Mouse (Mus musculus): ENCODE data around the gene Pbrm1. TPM values are rescaled to one million over a fixed set of nuclear protein-coding genes. Genes with fewer than 3 reads are reported as not detected.

Pbrm1 gene
- polyA plus RNA-seq, 1 experiment from 2014 or later: 156 TPM

DNA sequence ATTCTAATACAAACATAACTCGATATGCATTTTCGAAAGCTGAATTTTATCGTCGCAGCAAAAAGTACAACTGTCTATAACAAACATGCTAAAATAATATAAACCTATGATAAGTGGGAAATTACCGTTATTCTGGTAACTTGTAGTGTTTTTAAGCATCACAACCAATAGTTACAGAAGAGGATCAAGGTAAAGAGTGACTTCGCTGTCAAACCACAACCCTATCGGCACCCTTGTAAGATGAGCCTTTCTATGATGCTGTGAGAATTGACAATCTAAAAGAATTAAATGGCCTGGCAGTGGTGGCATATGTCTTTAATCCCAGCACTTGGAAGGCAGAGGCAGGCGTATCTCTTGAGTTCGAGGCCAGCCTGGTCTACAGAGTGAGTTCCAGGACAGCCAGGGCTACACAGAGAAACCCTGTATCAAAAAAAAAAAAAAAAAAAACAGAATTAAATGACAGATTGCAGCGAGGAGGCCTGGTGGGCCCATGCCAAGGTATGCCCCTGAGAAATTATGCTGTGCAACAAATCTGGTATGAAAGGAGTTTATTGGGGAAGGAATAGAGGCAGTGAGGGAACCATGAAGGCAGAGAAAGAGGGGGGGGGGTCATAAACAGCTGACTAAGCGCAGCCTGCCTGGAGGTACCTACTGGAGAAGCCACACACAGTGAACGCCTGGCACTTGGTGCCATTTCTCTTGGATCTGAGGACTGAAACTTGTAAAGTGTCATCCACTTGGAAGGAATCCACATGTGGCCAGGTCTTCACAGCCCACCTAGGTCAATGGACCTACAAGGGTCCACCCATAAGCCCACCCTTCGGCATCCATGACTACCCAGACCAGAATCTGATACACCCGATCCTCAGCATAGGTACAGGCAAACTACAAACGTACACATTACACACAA, 110.6 kb downstream of the Pbrm1 start:
- Histone ChIP-seq H3K4me2 (replicated peaks) (peak overlapping the region; percentile 96), H3K27ac (peak overlapping the region; percentile 92), H3K4me3 (peak overlapping the region; percentile 73), H3K9me3 (no peaks in the 10 kb centered on the region), H3K36me3 (peaks cover 6% of the 10 kb centered on the region), H3K4me1 (peaks cover 72% of the 10 kb centered on the region), H3K27me3 (no peaks in the 10 kb centered on the region), H3K9ac (no peak overlapping the region)
- 69% methylated on average over 15 of the region's 15 CpGs for WGBS
- no peak for ATAC-seq (ENCODE audit: low FRiP score, low read depth)

DNA sequence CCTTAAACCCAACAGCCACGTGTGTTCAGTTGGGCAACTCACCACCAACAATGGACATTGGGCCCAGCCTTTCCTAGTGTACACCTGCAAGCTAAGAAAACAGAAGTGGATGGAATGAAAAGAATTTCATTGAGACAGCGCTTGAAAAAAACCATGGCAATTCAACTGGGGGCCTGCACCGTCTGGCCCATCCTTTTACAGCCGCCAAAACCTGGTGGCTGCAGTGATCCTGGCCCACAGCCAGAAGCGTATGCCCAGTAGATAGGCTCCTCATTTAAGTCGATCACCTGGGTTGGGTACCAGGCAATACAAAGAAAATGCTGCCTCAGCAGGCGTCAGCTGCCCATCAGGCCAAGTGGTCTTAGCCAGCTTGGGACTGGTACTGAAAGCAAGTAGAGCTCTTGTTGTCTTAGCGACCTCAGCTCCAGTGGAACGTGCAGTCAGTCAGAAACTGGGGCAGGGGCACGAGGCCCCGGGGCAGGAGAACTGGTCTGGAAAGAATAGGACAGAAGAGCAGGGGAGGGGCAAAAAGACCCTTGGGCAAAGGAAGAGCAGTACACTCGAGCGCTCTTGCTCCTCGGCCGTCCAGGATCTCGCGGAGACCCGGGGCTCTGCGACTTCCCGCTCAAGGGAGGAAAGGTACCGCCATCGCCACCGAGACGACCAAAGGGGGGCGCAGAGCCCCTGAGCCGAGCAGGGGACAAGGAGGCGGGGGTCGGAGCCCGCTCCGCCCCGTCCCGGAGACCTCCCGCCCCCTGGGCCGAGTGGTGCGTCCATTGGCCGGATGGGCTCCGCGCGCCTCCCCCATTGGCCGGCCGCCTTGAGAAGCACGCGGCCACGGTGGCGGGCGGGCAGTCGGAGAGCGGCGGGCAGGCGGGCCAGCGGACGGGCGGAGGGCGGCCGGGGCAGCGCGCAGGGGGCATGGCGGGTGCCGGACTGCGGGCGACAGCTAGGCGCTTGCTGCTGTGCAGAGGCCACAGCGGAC, 111.6 kb downstream of the Pbrm1 start, which contains the start of gene Nt5dc2:
Gene Nt5dc2 (plus strand): TSS at position 818 of the 985 bp plus-strand sequence.
- Histone ChIP-seq H3K9ac (peak within 1 kb of the TSS; percentile 96), H3K27ac (peak within 1 kb of the TSS; percentile 92), H3K4me1 (peaks cover 65% of the 10 kb centered on the region), H3K9me3 (no peaks in the 10 kb centered on the region), H3K4me3 (peak within 1 kb of the TSS; percentile 91), H3K36me3 (peaks cover 16% of the 10 kb centered on the region), H3K4me2 (replicated peaks) (peak within 1 kb of the TSS; percentile 96), H3K27me3 (no peaks in the 10 kb centered on the region)
- WGBS: 4% methylated on average over 54 of the region's 63 CpGs
- peak; percentile 82 for ATAC-seq (ENCODE audit: low FRiP score, low read depth)

GRCm38 (mm10) chr14:31131272-31131821, 112.4 kb downstream of the Pbrm1 start:
- under 1% methylated on average over 43 of the region's 43 CpGs for WGBS
- peak overlapping the region; percentile 96 for H3K9ac ChIP-seq
- no peaks in the 10 kb centered on the region for H3K9me3 ChIP-seq
- 0 out of 2 replicates have a peak, but pooled peaks have one; percentile 2 for ATAC-seq (ENCODE audit: low FRiP score, low read depth)
- peak overlapping the region; percentile 91 for H3K4me3 ChIP-seq
- peak overlapping the region; percentile 92 for H3K27ac ChIP-seq
- H3K27me3 ChIP-seq: no peaks in the 10 kb centered on the region
- peaks cover 24% of the 10 kb centered on the region for H3K36me3 ChIP-seq
- H3K4me1 ChIP-seq: peaks cover 58% of the 10 kb centered on the region
- H3K4me2 ChIP-seq (replicated peaks): peak overlapping the region; percentile 96

DNA sequence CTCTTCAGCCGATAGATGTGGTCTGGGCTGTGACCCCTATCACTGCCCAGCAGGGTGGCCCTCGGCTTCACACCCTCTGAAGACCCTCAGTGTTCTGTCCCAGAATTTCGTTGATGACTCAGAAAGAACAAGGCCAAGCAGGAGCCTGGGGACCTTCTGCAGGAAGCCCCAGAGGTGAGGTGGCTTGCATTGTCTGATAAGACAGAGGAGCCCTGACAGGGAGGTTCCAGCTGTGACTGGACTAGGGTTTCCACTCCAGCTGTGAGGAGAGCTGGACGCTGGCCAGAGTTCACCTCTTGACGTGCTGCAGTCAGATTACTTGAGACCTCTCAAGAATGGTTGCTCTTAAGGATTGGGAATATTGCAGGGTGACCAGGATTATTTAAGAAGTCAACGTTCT, 113.1 kb downstream of the Pbrm1 start:
- peaks cover 31% of the 10 kb centered on the region for H3K36me3 ChIP-seq
- WGBS: 10% methylated on average over 6 of the region's 6 CpGs
- H3K27ac ChIP-seq: no peak overlapping the region
- peak overlapping the region; percentile 96 for H3K9ac ChIP-seq
- H3K4me2 ChIP-seq (replicated peaks): peak overlapping the region; percentile 96
- H3K9me3 ChIP-seq: no peaks in the 10 kb centered on the region
- peaks cover 51% of the 10 kb centered on the region for H3K4me1 ChIP-seq
- no peak for ATAC-seq (ENCODE audit: low FRiP score, low read depth)
- peak overlapping the region; percentile 91 for H3K4me3 ChIP-seq
- no peaks in the 10 kb centered on the region for H3K27me3 ChIP-seq

GRCm38 (mm10) chr14:31132491-31132975, 113.6 kb downstream of the Pbrm1 start:
- Histone ChIP-seq H3K36me3 (peaks cover 36% of the 10 kb centered on the region), H3K4me1 (peaks cover 46% of the 10 kb centered on the region), H3K9ac (peak overlapping the region; percentile 96), H3K4me2 (replicated peaks) (peak overlapping the region; percentile 96), H3K9me3 (no peaks in the 10 kb centered on the region), H3K4me3 (peak overlapping the region; percentile 91), H3K27ac (no peak overlapping the region), H3K27me3 (no peaks in the 10 kb centered on the region)
- ATAC-seq (ENCODE audit: low FRiP score, low read depth): no peak
- WGBS: 80% methylated on average over 7 of the region's 7 CpGs

DNA sequence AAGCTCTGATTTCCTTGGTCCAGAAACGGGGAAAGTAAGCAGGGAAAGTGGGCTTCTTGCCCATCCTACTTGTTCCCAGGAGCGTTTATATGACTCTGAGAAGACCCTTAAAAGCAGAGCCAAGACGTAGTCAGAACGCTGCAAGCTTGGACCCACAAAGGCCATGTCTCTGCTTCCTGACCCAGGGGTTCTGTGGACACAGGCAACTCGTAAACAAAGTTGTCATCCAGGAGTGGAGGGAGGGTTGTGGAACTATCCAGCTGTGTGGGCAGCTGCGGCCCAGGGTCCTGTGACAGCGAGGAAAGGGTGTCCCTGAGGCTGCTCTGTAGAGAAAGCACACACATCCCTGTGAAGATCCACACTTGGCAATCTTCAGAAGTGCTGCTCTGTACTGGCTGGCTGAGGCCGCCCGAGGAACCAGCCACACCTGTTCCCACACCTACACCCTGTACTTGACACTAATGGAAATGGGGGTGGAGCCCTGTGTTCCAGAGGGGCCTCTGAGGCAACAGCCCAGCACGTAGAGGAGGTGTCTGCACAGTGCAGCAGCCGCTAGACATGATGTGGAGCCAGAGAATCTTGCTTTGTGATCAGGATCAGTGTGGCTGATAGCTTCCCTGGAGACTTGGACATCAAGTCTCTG, 114.2 kb downstream of the Pbrm1 start:
- Histone ChIP-seq H3K36me3 (peaks cover 42% of the 10 kb centered on the region), H3K27me3 (no peaks in the 10 kb centered on the region), H3K4me3 (peak overlapping the region; percentile 91), H3K27ac (no peak overlapping the region), H3K9ac (peak overlapping the region; percentile 96), H3K4me2 (replicated peaks) (peak overlapping the region; percentile 96), H3K9me3 (no peaks in the 10 kb centered on the region), H3K4me1 (peaks cover 43% of the 10 kb centered on the region)
- no peak for ATAC-seq (ENCODE audit: low FRiP score, low read depth)
- WGBS: 61% methylated on average over 11 of the region's 11 CpGs

GRCm38 (mm10) chr14:31134015-31135000, 115.4 kb downstream of the Pbrm1 start:
- ATAC-seq (ENCODE audit: low FRiP score, low read depth): no peak
- H3K4me3 ChIP-seq: 0 out of 2 replicates have a peak overlapping the region, but pooled peaks have one; percentile 91
- peaks cover 42% of the 10 kb centered on the region for H3K4me1 ChIP-seq
- H3K27me3 ChIP-seq: no peaks in the 10 kb centered on the region
- H3K36me3 ChIP-seq: peaks cover 54% of the 10 kb centered on the region
- H3K4me2 ChIP-seq (replicated peaks): peak overlapping the region; percentile 96; the same call in 1 of the 2 replicates
- 0 out of 2 replicates have a peak overlapping the region, but pooled peaks have one; percentile 96 for H3K9ac ChIP-seq
- H3K9me3 ChIP-seq: no peaks in the 10 kb centered on the region
- no peak overlapping the region for H3K27ac ChIP-seq
- 86% methylated on average over 25 of the region's 25 CpGs for WGBS

- Histone ChIP-seq H3K4me1 (peaks cover 32% of the 10 kb centered on the region), H3K9me3 (no peaks in the 10 kb centered on the region), H3K4me3 (no peak overlapping the region), H3K27me3 (no peaks in the 10 kb centered on the region), H3K4me2 (replicated peaks) (no peak overlapping the region), H3K27ac (no peak overlapping the region; the same call in 1 of the 2 replicates), H3K9ac (no peak overlapping the region), H3K36me3 (peaks cover 68% of the 10 kb centered on the region)
- 91% methylated on average over 34 of the region's 34 CpGs for WGBS
- ATAC-seq (ENCODE audit: low FRiP score, low read depth): no peak
Observed at GRCm38 (mm10) chr14:31135495-31136410, 116.8 kb downstream of the Pbrm1 start.

DNA sequence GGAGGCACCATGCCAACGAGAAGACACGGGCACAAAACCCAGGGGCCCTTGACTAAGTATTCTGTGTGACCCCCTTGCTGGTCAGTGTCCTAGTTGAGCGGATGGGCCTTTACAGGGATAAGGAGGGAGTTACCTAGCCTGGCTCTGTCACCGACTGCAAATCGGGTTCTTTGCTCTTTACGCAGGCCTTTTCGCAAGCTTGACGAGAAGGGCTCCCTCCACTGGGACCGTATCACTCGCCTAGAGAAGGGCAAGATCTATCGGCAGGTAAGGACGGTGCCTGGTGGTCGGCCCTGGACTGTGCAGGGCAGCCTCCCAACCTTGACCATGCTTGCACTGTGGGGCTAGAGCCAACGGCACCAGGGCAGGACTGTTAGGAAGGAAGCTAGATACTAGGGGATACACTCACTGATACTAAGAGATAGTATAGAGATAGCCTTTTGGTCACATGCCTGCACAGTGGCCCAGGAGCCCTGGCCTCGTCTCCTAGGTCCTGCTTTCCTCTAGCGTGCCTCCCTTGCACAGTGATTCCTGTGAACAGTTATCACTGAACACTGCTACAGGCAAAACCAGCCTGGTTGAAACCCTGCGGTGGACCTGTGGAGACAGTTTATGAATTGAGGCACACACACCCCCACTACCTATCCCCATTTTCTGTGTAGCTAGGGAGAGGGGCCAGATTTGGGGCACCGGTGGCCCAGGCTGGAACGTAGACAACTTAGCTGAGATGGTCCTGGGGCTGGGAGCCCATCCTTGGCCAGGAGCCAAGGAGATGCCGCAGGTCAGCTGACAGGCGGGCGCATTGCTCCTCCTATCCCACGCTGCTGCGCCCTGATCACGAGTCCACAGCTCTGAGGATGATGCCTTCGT, 117.7 kb downstream of the Pbrm1 start:
- no peak overlapping the region for H3K4me3 ChIP-seq
- no peak overlapping the region for H3K27ac ChIP-seq
- no peaks in the 10 kb centered on the region for H3K9me3 ChIP-seq
- H3K4me1 ChIP-seq: peaks cover 31% of the 10 kb centered on the region
- WGBS: 93% methylated on average over 26 of the region's 26 CpGs
- no peak overlapping the region for H3K4me2 ChIP-seq (replicated peaks)
- no peaks in the 10 kb centered on the region for H3K27me3 ChIP-seq
- peaks cover 77% of the 10 kb centered on the region for H3K36me3 ChIP-seq
- ATAC-seq (ENCODE audit: low FRiP score, low read depth): no peak
- H3K9ac ChIP-seq: no peak overlapping the region

Data from limb, embryonic 13.5 days (tissue).